Mouse (Mus musculus) heart, adult 11 months (tissue): ENCODE measurements at regions not wholly inside any gene's neighbourhood (a gene's known extent, or its start where the extent isn't known, plus 50 kb on each side); places are given as distances from the start of the nearest gene placed in this dataset.
"Not testable (repeated sequence)": the region's sequence is repeated elsewhere in the genome, so short reads cannot be mapped to it uniquely, and the experiment has no call there.

Source experiments
- DNase-seq: peaks from one replicate; pipeline ENCODE4 v3.0.0; 2022

GRCm38 (mm10) chr4:18349157-18349556 is 1256.1 kb upstream of the Gm12353 start:
- no peak for DNase-seq

GRCm38 (mm10) chr4:18365514-18365913 is 1239.7 kb upstream of the Gm12353 start:
- no peak for DNase-seq

GRCm38 (mm10) chr4:18365916-18366315 is 1239.3 kb upstream of the Gm12353 start:
- no peak for DNase-seq

- DNase-seq, result peak; percentile 55
Measured at GRCm38 (mm10) chr4:18394815-18395521, 1210.3 kb upstream of the Gm12353 start.

GRCm38 (mm10) chr4:18395528-18396128 is 1209.6 kb upstream of the Gm12353 start:
- not testable (repeated sequence) for DNase-seq

GRCm38 (mm10) chr4:18410338-18410737 is 1194.9 kb upstream of the Gm12353 start:
- DNase-seq, result no peak

GRCm38 (mm10) chr4:18441385-18441784 is 1163.9 kb upstream of the Gm12353 start:
- DNase-seq, result no peak

GRCm38 (mm10) chr4:18444284-18445004 is 1160.8 kb upstream of the Gm12353 start:
- DNase-seq, result no peak

GRCm38 (mm10) chr4:18461641-18462040 is 1143.6 kb upstream of the Gm12353 start:
- no peak for DNase-seq

GRCm38 (mm10) chr4:18468271-18468670 is 1137.0 kb upstream of the Gm12353 start:
- not testable (repeated sequence) for DNase-seq

GRCm38 (mm10) chr4:18469534-18469933 is 1135.7 kb upstream of the Gm12353 start:
- DNase-seq, result no peak
